Mouse (Mus musculus): ENCODE measurements at regions not wholly inside any gene's neighbourhood (a gene's known extent, or its start where the extent isn't known, plus 50 kb on each side); places are given as distances from the start of the nearest gene placed in this dataset.

GRCm38 (mm10) chr13:43724161-43724560, 60.4 kb upstream of the Cd83 start:
- DNase-seq: no peak

- peak; percentile 68 for DNase-seq
Measured at GRCm38 (mm10) chr13:43725698-43726097, 58.9 kb upstream of the Cd83 start.

- DNase-seq: no peak
Measured at GRCm38 (mm10) chr13:43726895-43727341, 57.7 kb upstream of the Cd83 start.

GRCm38 (mm10) chr13:43729617-43730016, 55.0 kb upstream of the Cd83 start:
- DNase-seq: no peak

- no peak for DNase-seq
Measured at GRCm38 (mm10) chr13:43733061-43733460, 51.5 kb upstream of the Cd83 start.

GRCm38 (mm10) chr13:43734641-43735040, 49.9 kb upstream of the Cd83 start:
- no peak for DNase-seq

Measured in thymus, postnatal 4 days (tissue).